Mouse (Mus musculus): ENCODE data around the gene Dapk1.

GRCm38 (mm10) chr13:60698021-60698420 is 96.3 kb downstream of the Dapk1 start:
- TF ChIP-seq EP300 (IDR thresholded peaks at IDR 0.05; ENCODE audit: low read depth) (no peak), CTCF (IDR thresholded peaks at IDR 0.05; ENCODE audit: low read depth) (no peak)
